Mouse (Mus musculus) adrenal gland, postnatal 25 days (tissue): ENCODE data around the gene Fgfr2. TPM values are rescaled to one million over a fixed set of nuclear protein-coding genes. Genes with fewer than 3 reads are reported as not detected.
"Not testable (repeated sequence)": the region's sequence is repeated elsewhere in the genome, so short reads cannot be mapped to it uniquely, and the experiment has no call there.

Experiments
- DNase-seq: peaks from one replicate; pipeline ENCODE4 v3.0.0; 2021; ENCODE audit warnings: mixed read lengths
- total RNA-seq: library from RNA; stranded (reverse); gene quantifications from 2 replicates; pipeline ENCODE4 v1.2.3, GENCODE M21; 2021

Gene Fgfr2
- total RNA-seq, 1 experiment from 2014 or later = 186 TPM

DNA sequence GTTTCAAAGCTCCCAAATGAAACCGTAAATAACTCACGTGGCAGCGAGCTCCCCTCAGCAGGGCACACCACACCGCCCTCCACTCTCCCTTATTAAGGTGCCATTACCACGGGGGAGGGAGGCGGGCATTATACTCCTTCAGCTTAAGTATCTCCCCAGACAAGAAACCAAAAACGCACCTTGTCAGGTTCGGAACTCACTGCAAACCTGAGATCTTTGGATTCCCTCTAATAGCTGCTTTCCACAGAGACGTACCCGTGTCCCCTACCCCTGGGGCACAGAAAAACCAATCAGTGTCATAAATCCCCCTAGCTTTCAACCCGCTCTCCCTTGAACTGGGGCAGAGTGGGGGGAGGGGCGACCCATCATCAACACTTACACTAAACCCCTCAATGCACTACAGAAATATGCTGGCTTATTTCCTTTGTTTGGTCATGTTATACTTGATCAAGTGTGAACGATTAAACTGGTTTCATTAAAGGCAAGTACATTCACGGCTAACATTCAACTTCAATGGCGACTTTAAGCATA is 2.9 kb downstream of the Fgfr2 start:
- DNase-seq = no peak

DNA sequence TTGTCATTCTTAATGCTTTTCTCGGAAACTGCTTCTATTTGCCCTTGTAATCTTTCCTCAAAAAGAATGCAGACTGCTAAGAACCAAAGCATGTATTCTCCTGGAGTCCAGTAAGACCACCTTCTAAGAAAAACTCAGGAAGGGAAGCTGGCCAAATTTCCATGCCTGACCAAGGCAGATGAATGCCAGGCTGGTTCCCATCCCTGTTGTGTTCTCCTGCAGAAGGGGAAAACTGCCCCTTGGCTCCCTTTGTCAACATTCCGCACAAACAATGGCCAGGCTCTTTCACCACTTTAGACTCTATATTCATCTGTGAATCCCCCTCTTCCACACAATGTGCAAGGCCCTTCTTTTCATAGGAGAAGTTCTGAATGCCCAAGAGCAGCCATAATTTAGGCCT is 5.3 kb downstream of the Fgfr2 start:
- no peak for DNase-seq

DNA sequence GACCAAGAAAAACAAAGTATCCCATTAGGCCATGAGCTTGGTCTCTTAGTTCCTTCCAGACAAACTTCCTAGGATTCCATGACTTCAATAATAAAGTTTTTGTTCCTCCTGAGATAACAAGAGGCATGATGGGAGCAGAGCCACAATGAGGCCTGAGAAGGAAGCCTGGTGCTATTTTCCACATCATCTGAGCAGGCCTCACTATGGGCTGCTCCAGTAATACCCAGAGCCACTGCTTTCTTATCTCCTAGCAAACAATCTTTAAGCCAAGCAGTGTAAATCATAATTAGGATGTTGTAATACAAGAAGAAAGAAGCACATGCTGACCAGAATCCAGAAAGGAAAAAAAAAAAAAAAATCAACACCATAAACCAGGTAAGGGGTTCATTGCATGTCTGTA is 6.6 kb downstream of the Fgfr2 start:
- DNase-seq = no peak

- no peak for DNase-seq
These were observed 7.3 kb downstream of the Fgfr2 start for GRCm38 (mm10) chr7:133115886-133116285.

DNA sequence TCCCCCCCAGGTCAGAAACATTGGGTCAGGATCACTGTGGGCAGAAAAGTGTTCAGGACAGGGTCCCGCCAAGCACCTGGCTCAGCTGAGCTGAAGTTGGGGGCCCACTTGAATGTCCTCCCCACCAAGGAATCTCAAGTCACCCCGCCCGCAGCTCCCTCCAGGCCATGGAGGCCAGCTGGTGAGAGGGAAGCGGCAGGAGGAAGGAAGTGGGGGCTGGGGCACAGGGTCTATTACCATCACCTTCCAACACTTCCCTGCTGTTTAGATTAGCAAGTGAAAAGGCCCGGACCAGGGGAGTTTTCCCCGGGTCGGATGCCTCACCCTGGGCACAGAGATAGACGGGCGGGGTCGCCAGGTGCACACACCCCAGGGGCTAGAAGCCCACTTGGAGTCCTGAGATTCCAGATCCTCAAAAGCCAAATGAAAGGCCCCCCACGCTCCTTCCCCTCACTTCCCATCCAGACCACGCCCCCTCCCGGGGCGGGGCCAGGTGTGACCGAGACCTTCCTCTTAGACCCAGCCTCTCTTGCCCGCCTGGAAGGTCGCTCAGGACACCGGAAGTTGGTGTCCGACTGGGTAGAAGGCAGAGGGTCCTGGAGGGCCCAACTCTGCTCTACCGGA is 8.2 kb downstream of the Fgfr2 start:
- DNase-seq = no peak

DNA sequence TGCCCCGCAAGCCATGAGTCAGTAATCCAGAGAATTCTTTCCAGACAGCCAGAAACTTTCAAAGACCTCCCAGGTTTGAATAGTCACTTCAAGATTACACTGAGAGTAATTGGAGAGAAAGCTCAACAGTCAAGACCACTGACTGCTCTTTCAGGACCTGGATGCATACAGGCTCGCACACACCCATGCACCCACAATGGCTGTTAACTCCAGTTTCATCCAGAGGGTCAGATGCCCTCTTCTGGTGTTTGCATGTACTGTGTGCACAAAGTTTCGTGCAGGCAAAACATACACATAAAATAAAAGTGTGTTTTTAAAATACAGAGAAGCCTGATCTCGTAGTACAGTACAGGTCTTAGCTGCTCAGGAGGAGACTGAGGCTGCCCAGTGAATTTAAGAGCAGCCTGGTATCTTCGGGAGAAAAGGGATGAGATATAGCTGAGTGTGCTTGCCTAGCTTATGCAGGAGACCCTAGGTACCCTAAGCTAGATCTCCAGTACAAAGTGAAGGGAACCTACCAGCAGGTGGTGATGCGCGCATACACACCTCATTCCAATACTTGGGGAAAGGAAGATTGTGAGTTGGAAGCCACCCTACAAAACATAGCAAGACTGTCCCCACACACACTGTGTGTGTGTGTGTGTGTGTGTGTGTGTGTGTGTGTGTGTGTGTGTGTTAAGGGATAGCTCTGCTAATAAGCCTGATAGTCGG is 9.8 kb downstream of the Fgfr2 start:
- DNase-seq = no peak

GRCm38 (mm10) chr7:133112351-133112831 is 10.8 kb downstream of the Fgfr2 start:
- DNase-seq = no peak

DNA sequence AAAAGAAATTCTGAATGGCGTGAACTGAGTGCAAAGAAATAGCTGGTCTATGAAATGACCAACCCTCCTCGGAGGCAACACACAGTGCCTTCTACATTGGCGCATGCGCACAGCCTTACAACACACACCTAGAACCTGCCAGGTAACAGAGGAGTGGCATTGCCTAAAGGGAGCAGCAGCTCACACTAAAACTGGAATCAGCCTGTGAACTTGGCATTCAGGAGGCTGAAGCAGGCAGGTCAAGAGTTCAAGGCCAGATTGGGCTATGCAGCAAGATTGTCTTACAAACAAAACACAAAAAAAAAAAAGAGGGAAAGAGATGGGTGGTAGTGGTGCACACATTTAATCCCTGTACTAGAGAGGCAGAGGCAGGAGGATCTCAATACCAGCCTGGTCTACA is 13.7 kb downstream of the Fgfr2 start:
- DNase-seq = no peak

DNA sequence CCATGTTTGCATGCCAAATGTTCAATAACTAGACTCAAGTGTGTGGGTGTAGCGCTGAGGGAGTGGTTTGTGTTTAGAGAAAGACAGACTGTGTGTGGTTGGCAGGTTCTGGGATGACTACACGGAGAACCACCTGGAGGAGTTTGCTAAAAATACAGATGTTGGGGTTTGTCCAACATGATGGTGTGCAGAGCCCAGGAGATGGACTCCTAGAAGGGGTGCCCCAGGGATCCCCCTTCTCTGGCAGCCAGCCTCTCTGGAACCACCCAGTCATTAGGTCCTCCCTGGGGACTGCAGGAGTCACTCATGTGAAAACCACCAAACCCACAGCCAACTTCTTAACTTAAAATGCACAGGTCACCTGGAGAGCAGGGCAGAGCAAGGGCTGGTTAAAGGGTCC is 14.5 kb downstream of the Fgfr2 start:
- no peak for DNase-seq

GRCm38 (mm10) chr7:133102578-133102977 is 20.6 kb downstream of the Fgfr2 start:
- no peak for DNase-seq

- DNase-seq = no peak
These were observed 22.1 kb downstream of the Fgfr2 start for GRCm38 (mm10) chr7:133101070-133101469.

- DNase-seq = no peak
These were observed 23.0 kb downstream of the Fgfr2 start for GRCm38 (mm10) chr7:133100178-133100577.

DNA sequence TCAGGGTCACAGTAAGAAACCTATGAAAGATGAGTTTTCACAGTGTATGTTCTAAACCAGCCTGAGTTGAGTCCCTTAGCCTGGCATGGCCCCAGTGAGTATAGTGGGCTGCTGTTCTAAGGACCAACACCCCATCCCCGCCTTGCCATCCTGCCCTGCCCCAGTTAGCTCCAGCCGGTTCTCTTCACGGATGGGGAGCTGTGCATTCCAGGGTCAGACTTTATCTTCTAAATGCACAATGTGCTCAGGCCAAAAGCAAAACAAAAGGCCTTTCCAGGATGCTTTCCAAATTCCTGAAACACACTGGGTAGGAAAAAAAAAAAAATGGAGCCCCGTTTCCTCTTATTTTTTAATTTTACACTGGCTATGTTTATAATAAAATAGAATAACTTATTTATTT is 23.9 kb downstream of the Fgfr2 start:
- DNase-seq = no peak

- DNase-seq = peak; percentile 32
These were observed 24.9 kb downstream of the Fgfr2 start for GRCm38 (mm10) chr7:133098118-133098793.

- not testable (repeated sequence) for DNase-seq
These were observed 27.5 kb downstream of the Fgfr2 start for GRCm38 (mm10) chr7:133095610-133096009.

DNA sequence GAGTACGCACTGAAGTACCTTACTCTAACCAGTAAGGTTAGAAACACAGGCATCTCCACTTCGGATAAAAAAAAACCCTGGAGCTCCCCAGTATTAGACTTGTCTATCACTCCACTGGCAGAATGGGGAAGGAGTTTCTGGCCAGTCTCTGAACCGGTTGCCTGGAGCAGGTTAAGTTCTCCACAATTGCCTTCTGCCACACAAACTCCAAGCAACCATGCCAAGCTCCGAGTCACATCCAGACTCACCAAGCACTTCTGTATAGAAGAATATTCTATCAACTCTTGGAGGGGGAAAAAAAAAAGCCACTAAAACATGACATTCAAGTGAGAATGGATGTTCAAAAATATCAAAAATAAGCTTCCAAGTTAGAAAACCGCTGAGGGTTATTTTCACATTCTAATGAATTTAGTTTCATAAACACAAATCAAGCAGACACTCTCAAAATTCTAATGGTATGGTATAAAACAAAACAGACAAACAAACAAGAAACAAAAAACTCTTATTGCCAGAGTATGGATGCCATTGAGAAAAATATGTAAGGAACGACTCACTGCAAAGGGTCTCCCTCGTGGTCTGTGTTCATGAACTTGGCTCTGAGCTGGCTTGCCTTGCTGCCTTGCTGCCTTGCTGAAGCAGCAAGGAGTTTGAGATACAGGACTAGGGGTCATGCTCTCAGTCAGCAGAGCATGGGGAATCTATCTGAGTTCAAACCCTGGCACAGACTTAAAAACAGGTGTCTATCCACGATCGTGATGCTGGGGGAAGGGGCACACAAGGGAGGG is 28.2 kb downstream of the Fgfr2 start:
- no peak for DNase-seq

- DNase-seq = no peak
These were observed 29.0 kb downstream of the Fgfr2 start for GRCm38 (mm10) chr7:133094161-133094560.

GRCm38 (mm10) chr7:133093731-133094130 is 29.4 kb downstream of the Fgfr2 start:
- DNase-seq = no peak

DNA sequence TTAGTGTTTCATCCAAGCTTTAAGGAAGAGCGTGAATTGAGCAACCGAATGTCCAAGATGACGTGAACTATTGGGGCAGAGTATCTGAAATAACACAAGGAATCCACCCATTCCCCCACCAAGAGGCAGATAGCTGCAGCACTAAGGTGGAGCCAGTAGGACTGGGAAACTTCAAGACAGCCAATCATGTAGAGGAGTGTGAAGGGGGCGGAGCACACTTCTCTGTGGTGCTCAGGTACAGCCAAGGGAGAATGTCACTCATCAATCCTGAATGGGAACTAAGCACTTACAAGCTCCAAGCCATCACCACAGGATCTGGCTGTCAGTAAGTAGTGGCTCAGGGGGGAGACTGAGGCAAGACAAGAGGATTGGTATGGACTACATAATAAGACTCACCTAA is 32.5 kb downstream of the Fgfr2 start:
- no peak for DNase-seq

DNA sequence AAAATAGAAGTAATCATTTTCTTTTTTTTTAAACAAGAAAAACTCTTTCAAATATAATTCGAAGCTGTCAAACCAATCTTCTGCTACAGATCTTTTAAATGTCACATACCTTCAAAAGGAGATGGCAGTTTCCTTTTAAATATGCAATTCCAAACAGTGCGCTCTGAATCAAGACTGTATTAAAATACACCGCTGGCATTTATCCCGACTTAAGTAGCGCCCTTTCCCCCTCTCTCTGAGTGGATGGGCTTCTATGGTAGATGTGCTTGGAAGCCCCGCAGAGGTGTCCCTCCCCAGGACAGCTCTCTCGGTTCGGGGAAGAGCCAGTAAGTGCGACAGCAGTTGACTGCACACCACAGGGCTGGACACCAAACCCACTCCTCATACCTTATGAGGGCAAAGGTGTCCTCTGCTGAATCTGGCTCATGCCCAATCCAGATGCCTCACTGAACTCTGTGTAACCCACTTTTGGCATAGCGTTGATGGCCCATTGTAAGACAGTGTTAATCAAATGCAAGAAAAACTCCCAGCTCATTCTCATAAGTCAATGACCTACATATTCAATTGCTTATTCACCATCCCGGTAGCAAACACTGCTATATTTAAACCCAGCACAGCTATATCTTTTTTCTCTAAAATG is 33.4 kb downstream of the Fgfr2 start:
- no peak for DNase-seq

- DNase-seq = peak; percentile 80
These were observed 34.3 kb downstream of the Fgfr2 start for GRCm38 (mm10) chr7:133088830-133089261.

DNA sequence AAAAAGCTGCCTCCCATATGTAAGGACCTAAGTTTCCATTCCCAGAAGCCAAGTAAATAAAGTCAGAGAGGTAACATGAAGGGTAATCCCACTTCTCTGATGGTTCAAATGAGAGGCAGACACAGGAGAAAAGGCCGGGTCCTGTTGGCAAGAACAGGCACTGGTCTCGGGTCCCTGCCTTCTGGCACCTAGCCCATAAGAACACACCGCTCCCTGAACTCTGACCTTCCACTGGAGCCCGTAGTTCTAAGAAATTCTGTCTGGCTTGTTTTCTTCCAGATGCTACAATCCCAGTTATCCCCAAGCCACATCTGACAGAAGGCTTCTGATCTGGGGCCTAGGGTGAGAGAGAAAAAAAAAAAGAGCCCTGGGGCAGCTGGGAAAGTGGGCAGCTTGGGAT is 34.7 kb downstream of the Fgfr2 start:
- no peak for DNase-seq
